Mouse (Mus musculus): ENCODE measurements around the gene Itga7. TPM values are rescaled to one million over a fixed set of nuclear protein-coding genes. Genes with fewer than 3 reads are reported as not detected.
"Not testable (repeated sequence)": the region's sequence is repeated elsewhere in the genome, so short reads cannot be mapped to it uniquely, and the experiment has no call there.

Gene Itga7
- total RNA-seq, 2 experiments from 2014 or later = not detected

GRCm38 (mm10) chr10:128972841-128973240 lies 39.2 kb downstream of the Itga7 start:
- ATAC-seq (replicated peaks; ENCODE audit: low FRiP score, poor library complexity, severe bottlenecking) = no peak

GRCm38 (mm10) chr10:128976395-128976794 lies 42.8 kb downstream of the Itga7 start:
- no peak for ATAC-seq (replicated peaks; ENCODE audit: low FRiP score, poor library complexity, severe bottlenecking)

GRCm38 (mm10) chr10:128977522-128978114 lies 44.0 kb downstream of the Itga7 start:
- no peak for ATAC-seq (replicated peaks; ENCODE audit: low FRiP score, poor library complexity, severe bottlenecking)

GRCm38 (mm10) chr10:128980644-128981365 lies 47.2 kb downstream of the Itga7 start:
- ATAC-seq (replicated peaks; ENCODE audit: low FRiP score, poor library complexity, severe bottlenecking) = no peak

GRCm38 (mm10) chr10:128989131-128989530 lies 55.5 kb downstream of the Itga7 start, which contains the start of gene Olfr9:
Gene Olfr9, plus strand, starts transcription at chr10:128989431.
- ATAC-seq (replicated peaks; ENCODE audit: low FRiP score, poor library complexity, severe bottlenecking) = not testable (repeated sequence)

GRCm38 (mm10) chr10:128990129-128990850 lies 56.7 kb downstream of the Itga7 start:
- not testable (repeated sequence) for ATAC-seq (replicated peaks; ENCODE audit: low FRiP score, poor library complexity, severe bottlenecking)

- ATAC-seq (replicated peaks; ENCODE audit: low FRiP score, poor library complexity, severe bottlenecking) = no peak
Measured at GRCm38 (mm10) chr10:128990994-128991393, 57.4 kb downstream of the Itga7 start.

GRCm38 (mm10) chr10:128995796-128996195 lies 62.2 kb downstream of the Itga7 start:
- ATAC-seq (replicated peaks; ENCODE audit: low FRiP score, poor library complexity, severe bottlenecking) = no peak

- no peak for ATAC-seq (replicated peaks; ENCODE audit: low FRiP score, poor library complexity, severe bottlenecking)
Measured at GRCm38 (mm10) chr10:128996523-128997040, 63.0 kb downstream of the Itga7 start.

- ATAC-seq (replicated peaks; ENCODE audit: low FRiP score, poor library complexity, severe bottlenecking) = no peak
Measured at GRCm38 (mm10) chr10:129004032-129004920, 70.7 kb downstream of the Itga7 start.

Other genes with a start within 250 kb of the Itga7 start
- gene Rab5b, start 237.6 kb upstream of the Itga7 start, total RNA-seq (2015; ENCODE audit: low replicate concordance) = 26.9 and 42.2 TPM in 2 replicates
- 64.8 and 71.7 TPM in 2 replicates for gene Rab5b, start 237.6 kb upstream of the Itga7 start, total RNA-seq (2017; ENCODE audit: low replicate concordance)
- not detected in 2 replicates for gene Pmel, start 229.6 kb upstream of the Itga7 start, total RNA-seq (2015; ENCODE audit: low replicate concordance)
- gene Pmel, start 229.6 kb upstream of the Itga7 start, total RNA-seq (2017; ENCODE audit: low replicate concordance) = not detected in 2 replicates
- 29.8 and 37.2 TPM in 2 replicates for gene Cdk2, start 228.8 kb upstream of the Itga7 start, total RNA-seq (2015; ENCODE audit: low replicate concordance)
- gene Cdk2, start 228.8 kb upstream of the Itga7 start, total RNA-seq (2017; ENCODE audit: low replicate concordance) = 21.0 and 34.3 TPM in 2 replicates
- 8.2 and 13.4 TPM in 2 replicates for gene Dgka, start 189.0 kb upstream of the Itga7 start, total RNA-seq (2015; ENCODE audit: low replicate concordance)
- 2.9 and 4.7 TPM in 2 replicates for gene Dgka, start 189.0 kb upstream of the Itga7 start, total RNA-seq (2017; ENCODE audit: low replicate concordance)
- 2.5 and 17.5 TPM in 2 replicates for gene Pym1, start 185.9 kb upstream of the Itga7 start, total RNA-seq (2015; ENCODE audit: low replicate concordance)
- 9.1 and 12.4 TPM in 2 replicates for gene Pym1, start 185.9 kb upstream of the Itga7 start, total RNA-seq (2017; ENCODE audit: low replicate concordance)
- 0.38 TPM in 1 of 2 replicates, not detected in the other for gene Mmp19, start 142.9 kb upstream of the Itga7 start, total RNA-seq (2015; ENCODE audit: low replicate concordance)
- 0.85 and 1.5 TPM in 2 replicates for gene Mmp19, start 142.9 kb upstream of the Itga7 start, total RNA-seq (2017; ENCODE audit: low replicate concordance)
- 16.5 and 17.6 TPM in 2 replicates for gene Dnajc14, start 129.8 kb upstream of the Itga7 start, total RNA-seq (2015; ENCODE audit: low replicate concordance)
- 9.5 and 9.6 TPM in 2 replicates for gene Dnajc14, start 129.8 kb upstream of the Itga7 start, total RNA-seq (2017; ENCODE audit: low replicate concordance)
- 0.19 and 1.7 TPM in 2 replicates for gene Tmem198b, start 129.4 kb upstream of the Itga7 start, total RNA-seq (2015; ENCODE audit: low replicate concordance)
- 0.42 and 3.7 TPM in 2 replicates for gene Tmem198b, start 129.4 kb upstream of the Itga7 start, total RNA-seq (2017; ENCODE audit: low replicate concordance)
- gene Sarnp, start 116.5 kb upstream of the Itga7 start, total RNA-seq (2015; ENCODE audit: low replicate concordance) = 74.4 and 106 TPM in 2 replicates
- 93.5 and 113 TPM in 2 replicates for gene Sarnp, start 116.5 kb upstream of the Itga7 start, total RNA-seq (2017; ENCODE audit: low replicate concordance)
- gene Ormdl2, start 112.2 kb upstream of the Itga7 start, total RNA-seq (2015; ENCODE audit: low replicate concordance) = 5.4 and 18.8 TPM in 2 replicates
- 13.0 and 28.2 TPM in 2 replicates for gene Ormdl2, start 112.2 kb upstream of the Itga7 start, total RNA-seq (2017; ENCODE audit: low replicate concordance)
- not detected in 2 replicates for gene Gdf11, start 42.1 kb upstream of the Itga7 start, total RNA-seq (2015; ENCODE audit: low replicate concordance)
- gene Gdf11, start 42.1 kb upstream of the Itga7 start, total RNA-seq (2017; ENCODE audit: low replicate concordance) = not detected in 2 replicates
- gene Cd63, start 32.8 kb upstream of the Itga7 start, total RNA-seq (2015; ENCODE audit: low replicate concordance) = 90.9 and 115 TPM in 2 replicates
- 27.2 and 35.5 TPM in 2 replicates for gene Cd63, start 32.8 kb upstream of the Itga7 start, total RNA-seq (2017; ENCODE audit: low replicate concordance)
- gene Rdh5, start 10.9 kb upstream of the Itga7 start, total RNA-seq (2015; ENCODE audit: low replicate concordance) = 5.0 TPM in 1 of 2 replicates, not detected in the other
- 1.1 TPM in 1 of 2 replicates, not detected in the other for gene Rdh5, start 10.9 kb upstream of the Itga7 start, total RNA-seq (2017; ENCODE audit: low replicate concordance)
- 25.4 and 37.0 TPM in 2 replicates for gene Bloc1s1, start 9.8 kb upstream of the Itga7 start, total RNA-seq (2015; ENCODE audit: low replicate concordance)
- 22.7 and 24.7 TPM in 2 replicates for gene Bloc1s1, start 9.8 kb upstream of the Itga7 start, total RNA-seq (2017; ENCODE audit: low replicate concordance)
- gene Mettl7b, start 27.2 kb downstream of the Itga7 start, total RNA-seq (2015; ENCODE audit: low replicate concordance) = not detected in 2 replicates
- gene Mettl7b, start 27.2 kb downstream of the Itga7 start, total RNA-seq (2017; ENCODE audit: low replicate concordance) = not detected in 2 replicates
- not detected in 2 replicates for gene Olfr9, start 55.6 kb downstream of the Itga7 start, total RNA-seq (2015; ENCODE audit: low replicate concordance)
- gene Olfr9, start 55.6 kb downstream of the Itga7 start, total RNA-seq (2017; ENCODE audit: low replicate concordance) = not detected in 2 replicates
- not detected in 2 replicates for gene Olfr763, start 77.0 kb downstream of the Itga7 start, total RNA-seq (2015; ENCODE audit: low replicate concordance)
- not detected in 2 replicates for gene Olfr763, start 77.0 kb downstream of the Itga7 start, total RNA-seq (2017; ENCODE audit: low replicate concordance)
- gene Olfr764-ps1, start 106.1 kb downstream of the Itga7 start, total RNA-seq (2015; ENCODE audit: low replicate concordance) = not detected in 2 replicates
- not detected in 2 replicates for gene Olfr764-ps1, start 106.1 kb downstream of the Itga7 start, total RNA-seq (2017; ENCODE audit: low replicate concordance)
- not detected in 2 replicates for gene Olfr765, start 116.2 kb downstream of the Itga7 start, total RNA-seq (2015; ENCODE audit: low replicate concordance)
- not detected in 2 replicates for gene Olfr765, start 116.2 kb downstream of the Itga7 start, total RNA-seq (2017; ENCODE audit: low replicate concordance)
- gene Olfr766-ps1, start 135.2 kb downstream of the Itga7 start, total RNA-seq (2015; ENCODE audit: low replicate concordance) = not detected in 2 replicates
- gene Olfr766-ps1, start 135.2 kb downstream of the Itga7 start, total RNA-seq (2017; ENCODE audit: low replicate concordance) = not detected in 2 replicates
- not detected in 2 replicates for gene Olfr767, start 149.1 kb downstream of the Itga7 start, total RNA-seq (2015; ENCODE audit: low replicate concordance)
- not detected in 2 replicates for gene Olfr767, start 149.1 kb downstream of the Itga7 start, total RNA-seq (2017; ENCODE audit: low replicate concordance)
- gene Olfr768, start 165.6 kb downstream of the Itga7 start, total RNA-seq (2015; ENCODE audit: low replicate concordance) = not detected in 2 replicates
- not detected in 2 replicates for gene Olfr768, start 165.6 kb downstream of the Itga7 start, total RNA-seq (2017; ENCODE audit: low replicate concordance)
- gene Olfr769, start 184.0 kb downstream of the Itga7 start, total RNA-seq (2015; ENCODE audit: low replicate concordance) = not detected in 2 replicates
- not detected in 2 replicates for gene Olfr769, start 184.0 kb downstream of the Itga7 start, total RNA-seq (2017; ENCODE audit: low replicate concordance)
- gene Olfr770, start 205.2 kb downstream of the Itga7 start, total RNA-seq (2015; ENCODE audit: low replicate concordance) = not detected in 2 replicates
- gene Olfr770, start 205.2 kb downstream of the Itga7 start, total RNA-seq (2017; ENCODE audit: low replicate concordance) = not detected in 2 replicates
- not detected in 2 replicates for gene Olfr771, start 230.9 kb downstream of the Itga7 start, total RNA-seq (2015; ENCODE audit: low replicate concordance)
- gene Olfr771, start 230.9 kb downstream of the Itga7 start, total RNA-seq (2017; ENCODE audit: low replicate concordance) = not detected in 2 replicates
- gene Olfr772, start 244.1 kb downstream of the Itga7 start, total RNA-seq (2015; ENCODE audit: low replicate concordance) = not detected in 2 replicates
- not detected in 2 replicates for gene Olfr772, start 244.1 kb downstream of the Itga7 start, total RNA-seq (2017; ENCODE audit: low replicate concordance)